Mouse (Mus musculus): ENCODE data around the gene Pnpo. TPM values are rescaled to one million over a fixed set of nuclear protein-coding genes. Genes with fewer than 3 reads are reported as not detected.
A peak's percentile ranks its signal among the peaks of the same experiment; 100 is the strongest.

Gene Pnpo
- total and polyA plus RNA-seq, 2 experiments from 2014 or later: 26.9 to 37.4 TPM

DNA sequence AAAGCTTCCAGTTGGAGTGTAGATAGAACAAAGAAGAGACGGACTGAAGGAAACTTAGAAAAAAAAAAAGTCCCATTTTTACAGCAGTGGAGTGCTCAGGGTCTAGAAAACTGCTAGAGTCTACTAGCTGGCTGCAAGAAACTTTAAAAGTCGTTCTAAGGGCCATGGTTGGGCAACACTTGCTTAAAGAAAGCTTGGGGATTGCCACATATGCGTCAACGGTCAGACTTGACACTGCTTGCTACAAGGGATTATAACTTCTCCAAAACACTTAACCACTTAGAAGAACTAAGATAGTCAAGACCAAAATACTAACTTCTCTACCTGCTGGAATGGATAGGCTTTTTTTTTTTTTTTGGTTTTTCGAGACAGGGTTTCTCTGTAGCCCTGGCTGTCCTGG lies 31.0 kb upstream of the Pnpo start:
- no peaks in the 10 kb centered on the region for H3K9me3 ChIP-seq (ENCODE audit: low read length)
- no peak overlapping the region for H3K9ac ChIP-seq (replicated peaks; ENCODE audit: low read length, poor library complexity, severe bottlenecking)
- DNase-seq (ENCODE audit: low spot score) (no peak), ATAC-seq (ENCODE audit: low FRiP score) (no peak)
- no peak overlapping the region for H3K4me3 ChIP-seq (ENCODE audit: low read depth, low read length)
- TF ChIP-seq CTCF (IDR thresholded peaks at IDR 0.05): no peak
- no peaks in the 10 kb centered on the region for H3K36me3 ChIP-seq (ENCODE audit: insufficient read depth, low read length)
- 89% methylated on average over 5 of the region's 5 CpGs for WGBS
- H3K4me1 ChIP-seq (ENCODE audit: insufficient read depth, low read length): peaks cover 15% of the 10 kb centered on the region
- H3K27ac ChIP-seq (ENCODE audit: low read depth, low read length): no peak overlapping the region
- no peak overlapping the region for H3K4me2 ChIP-seq (ENCODE audit: low read depth, low read length, poor library complexity, severe bottlenecking)
- H3K27me3 ChIP-seq (ENCODE audit: insufficient read depth, low read length): no peaks in the 10 kb centered on the region

GRCm38 (mm10) chr11:96973426-96973964 lies 29.7 kb upstream of the Pnpo start:
- Histone ChIP-seq H3K9ac (replicated peaks; ENCODE audit: low read length, poor library complexity, severe bottlenecking) (no peak overlapping the region), H3K36me3 (ENCODE audit: insufficient read depth, low read length) (no peaks in the 10 kb centered on the region), H3K27ac (ENCODE audit: low read depth, low read length) (peak overlapping the region; percentile 55), H3K9me3 (ENCODE audit: low read length) (no peaks in the 10 kb centered on the region), H3K4me3 (ENCODE audit: low read depth, low read length) (no peak overlapping the region), H3K27me3 (ENCODE audit: insufficient read depth, low read length) (no peaks in the 10 kb centered on the region), H3K4me2 (ENCODE audit: low read depth, low read length, poor library complexity, severe bottlenecking) (no peak overlapping the region), H3K4me1 (ENCODE audit: insufficient read depth, low read length) (peaks cover 15% of the 10 kb centered on the region)
- 58% methylated on average over 5 of the region's 5 CpGs for WGBS
- ATAC-seq (ENCODE audit: low FRiP score) (no peak), DNase-seq (ENCODE audit: low spot score) (peak; percentile 49)
- no peak for TF ChIP-seq CTCF (IDR thresholded peaks at IDR 0.05)

DNA sequence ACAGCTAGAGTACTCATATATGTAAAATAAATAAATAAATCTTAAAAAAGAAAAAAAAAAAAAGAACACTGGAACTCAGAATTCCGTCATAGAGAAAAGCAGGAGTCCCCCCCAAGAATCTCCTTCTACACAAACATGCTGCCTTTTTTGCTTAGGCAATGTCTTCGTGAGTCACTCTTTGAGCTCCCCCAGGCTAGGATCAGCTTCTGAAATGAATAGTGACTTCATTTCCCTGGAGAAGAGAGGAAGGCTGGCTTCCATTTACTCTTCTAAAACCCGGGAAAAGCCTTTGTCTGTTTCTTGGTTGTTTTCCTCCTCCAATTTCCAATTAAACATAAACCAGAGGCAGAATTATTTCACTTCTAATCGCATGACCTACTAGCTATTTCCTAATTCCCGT lies 29.1 kb upstream of the Pnpo start:
- Histone ChIP-seq H3K4me1 (ENCODE audit: insufficient read depth, low read length) (peaks cover 15% of the 10 kb centered on the region), H3K9ac (replicated peaks; ENCODE audit: low read length, poor library complexity, severe bottlenecking) (no peak overlapping the region), H3K36me3 (ENCODE audit: insufficient read depth, low read length) (no peaks in the 10 kb centered on the region), H3K4me2 (ENCODE audit: low read depth, low read length, poor library complexity, severe bottlenecking) (no peak overlapping the region), H3K4me3 (ENCODE audit: low read depth, low read length) (no peak overlapping the region), H3K27me3 (ENCODE audit: insufficient read depth, low read length) (no peaks in the 10 kb centered on the region), H3K9me3 (ENCODE audit: low read length) (no peaks in the 10 kb centered on the region), H3K27ac (ENCODE audit: low read depth, low read length) (peak overlapping the region; percentile 55)
- no peak for ATAC-seq (ENCODE audit: low FRiP score)
- DNase-seq (ENCODE audit: low spot score): peak; percentile 20
- 55% methylated on average over 5 of the region's 5 CpGs for WGBS
- no peak for TF ChIP-seq CTCF (IDR thresholded peaks at IDR 0.05)

DNA sequence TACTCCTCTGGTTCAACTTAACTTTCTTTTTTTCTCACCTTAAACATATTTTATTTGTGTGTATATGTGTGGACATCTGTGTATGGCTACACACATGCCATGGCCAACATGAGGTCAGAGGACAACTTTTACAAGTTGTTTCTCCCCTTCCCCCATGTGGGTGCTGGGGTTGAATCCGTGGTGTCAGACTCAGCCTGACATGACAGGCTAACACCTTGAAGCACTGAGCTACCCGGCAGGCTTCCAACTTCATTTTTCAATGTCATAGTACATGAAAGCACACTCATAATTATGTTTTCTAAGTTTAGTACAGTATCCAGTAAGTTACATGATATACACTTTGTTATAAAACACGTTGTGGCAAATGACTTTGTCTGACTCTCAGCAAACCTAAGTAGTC lies 26.6 kb upstream of the Pnpo start:
- ATAC-seq (ENCODE audit: low FRiP score) (no peak), DNase-seq (ENCODE audit: low spot score) (no peak)
- no peak overlapping the region for H3K4me3 ChIP-seq (ENCODE audit: low read depth, low read length)
- no peak overlapping the region for H3K4me2 ChIP-seq (ENCODE audit: low read depth, low read length, poor library complexity, severe bottlenecking)
- H3K27ac ChIP-seq (ENCODE audit: low read depth, low read length): no peak overlapping the region
- H3K36me3 ChIP-seq (ENCODE audit: insufficient read depth, low read length): no peaks in the 10 kb centered on the region
- TF ChIP-seq CTCF (IDR thresholded peaks at IDR 0.05): no peak
- 85% methylated on average over 3 of the region's 3 CpGs for WGBS
- no peak overlapping the region for H3K9ac ChIP-seq (replicated peaks; ENCODE audit: low read length, poor library complexity, severe bottlenecking)
- H3K4me1 ChIP-seq (ENCODE audit: insufficient read depth, low read length): peaks cover 4% of the 10 kb centered on the region; the same call in 1 of the 2 replicates
- H3K9me3 ChIP-seq (ENCODE audit: low read length): no peaks in the 10 kb centered on the region
- no peaks in the 10 kb centered on the region for H3K27me3 ChIP-seq (ENCODE audit: insufficient read depth, low read length)

DNA sequence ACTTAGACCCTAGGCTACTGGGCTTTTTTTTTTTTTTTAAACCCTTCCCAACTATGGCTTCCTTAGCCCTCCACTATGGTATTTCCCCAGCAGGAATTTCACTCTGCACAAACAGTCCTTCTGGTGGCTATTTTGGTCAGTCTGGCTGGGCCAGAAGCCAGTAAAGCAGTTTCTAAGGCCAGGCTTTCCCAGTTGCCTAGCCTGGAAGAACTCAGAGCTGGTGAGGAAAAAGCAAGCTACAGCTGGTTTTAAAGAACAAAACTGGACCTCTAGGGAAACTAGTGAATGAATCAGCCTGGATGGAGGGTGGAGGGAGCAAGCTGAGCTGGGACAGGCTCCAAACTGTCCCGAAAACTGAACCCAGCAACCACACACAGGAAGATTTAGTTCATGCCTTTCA lies 26.0 kb upstream of the Pnpo start:
- H3K36me3 ChIP-seq (ENCODE audit: insufficient read depth, low read length): no peaks in the 10 kb centered on the region
- ATAC-seq (ENCODE audit: low FRiP score): no peak
- 70% methylated on average over 1 of the region's 1 CpGs for WGBS

GRCm38 (mm10) chr11:96969280-96969722 lies 25.5 kb upstream of the Pnpo start:
- no peak overlapping the region for H3K4me2 ChIP-seq (ENCODE audit: low read depth, low read length, poor library complexity, severe bottlenecking)

More for the DNA sequence above, 26.0 kb upstream of the Pnpo start:
- Histone ChIP-seq H3K9ac (replicated peaks; ENCODE audit: low read length, poor library complexity, severe bottlenecking) (no peak overlapping the region), H3K4me1 (ENCODE audit: insufficient read depth, low read length) (peaks cover 4% of the 10 kb centered on the region; the same call in 1 of the 2 replicates), H3K9me3 (ENCODE audit: low read length) (no peaks in the 10 kb centered on the region), H3K27ac (ENCODE audit: low read depth, low read length) (no peak overlapping the region), H3K4me2 (ENCODE audit: low read depth, low read length, poor library complexity, severe bottlenecking) (no peak overlapping the region), H3K27me3 (ENCODE audit: insufficient read depth, low read length) (no peaks in the 10 kb centered on the region), H3K4me3 (ENCODE audit: low read depth, low read length) (no peak overlapping the region)
- no peak for TF ChIP-seq CTCF (IDR thresholded peaks at IDR 0.05)
- DNase-seq (ENCODE audit: low spot score): peak; percentile 40

More at GRCm38 (mm10) chr11:96969280-96969722, 25.5 kb upstream of the Pnpo start:
- DNase-seq (ENCODE audit: low spot score): no peak
- H3K9ac ChIP-seq (replicated peaks; ENCODE audit: low read length, poor library complexity, severe bottlenecking): no peak overlapping the region
- no peaks in the 10 kb centered on the region for H3K36me3 ChIP-seq (ENCODE audit: insufficient read depth, low read length)
- H3K4me1 ChIP-seq (ENCODE audit: insufficient read depth, low read length): peaks cover 4% of the 10 kb centered on the region; the same call in 1 of the 2 replicates
- WGBS: 57% methylated on average over 5 of the region's 5 CpGs
- no peak overlapping the region for H3K4me3 ChIP-seq (ENCODE audit: low read depth, low read length)
- no peak for TF ChIP-seq CTCF (IDR thresholded peaks at IDR 0.05)
- H3K9me3 ChIP-seq (ENCODE audit: low read length): no peaks in the 10 kb centered on the region
- H3K27me3 ChIP-seq (ENCODE audit: insufficient read depth, low read length): no peaks in the 10 kb centered on the region
- no peak overlapping the region for H3K27ac ChIP-seq (ENCODE audit: low read depth, low read length)
- no peak for ATAC-seq (ENCODE audit: low FRiP score)

Measured in midbrain, postnatal 0 days (tissue).